Mouse (Mus musculus): ENCODE measurements around the gene Dlgap5.

Gene Dlgap5

DNA sequence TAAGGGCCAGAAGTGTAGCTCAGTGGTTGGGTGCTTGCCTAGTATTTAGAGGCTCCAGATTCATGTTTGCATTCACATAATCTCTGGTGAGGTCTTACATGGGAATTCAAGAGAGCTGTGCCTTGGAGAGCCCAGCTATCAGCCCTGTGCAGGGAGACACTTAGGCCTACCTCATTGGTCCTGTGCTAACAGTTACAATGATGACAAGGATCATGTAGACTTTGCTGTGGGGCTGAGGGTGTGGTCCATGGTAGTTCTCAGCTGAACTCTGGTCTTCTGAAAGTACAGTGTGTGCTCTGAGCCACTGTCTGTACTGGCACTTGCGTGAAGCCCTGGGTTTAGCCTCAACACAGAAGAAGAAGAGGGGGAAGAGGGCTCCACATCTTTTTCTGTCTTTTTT is 71.5 kb downstream of the Dlgap5 start:
- no peak for DNase-seq

DNA sequence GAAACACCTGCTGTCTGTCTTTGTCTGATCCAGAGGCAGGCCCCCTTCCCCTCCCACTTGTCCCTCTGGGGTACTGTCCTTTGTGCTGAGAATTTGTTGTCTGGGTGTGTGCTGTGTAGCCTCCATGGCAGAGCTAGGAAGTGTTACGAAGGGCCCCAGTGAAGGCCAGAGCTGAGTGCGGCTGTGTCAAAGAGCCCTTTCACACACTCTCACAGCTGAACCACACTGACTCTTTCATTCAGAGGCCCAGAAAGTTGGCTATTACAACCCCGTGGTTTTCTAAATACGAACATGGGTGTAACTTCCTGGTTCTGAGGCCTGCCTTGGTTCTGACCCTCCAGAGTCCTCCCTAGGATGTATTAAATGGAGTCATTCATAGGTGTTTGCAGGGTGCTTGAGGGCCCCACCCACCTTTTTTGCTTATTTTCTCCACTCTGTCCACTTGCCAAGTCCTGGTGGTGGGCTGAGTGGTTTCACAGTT is 76.4 kb downstream of the Dlgap5 start:
- DNase-seq = no peak

DNA sequence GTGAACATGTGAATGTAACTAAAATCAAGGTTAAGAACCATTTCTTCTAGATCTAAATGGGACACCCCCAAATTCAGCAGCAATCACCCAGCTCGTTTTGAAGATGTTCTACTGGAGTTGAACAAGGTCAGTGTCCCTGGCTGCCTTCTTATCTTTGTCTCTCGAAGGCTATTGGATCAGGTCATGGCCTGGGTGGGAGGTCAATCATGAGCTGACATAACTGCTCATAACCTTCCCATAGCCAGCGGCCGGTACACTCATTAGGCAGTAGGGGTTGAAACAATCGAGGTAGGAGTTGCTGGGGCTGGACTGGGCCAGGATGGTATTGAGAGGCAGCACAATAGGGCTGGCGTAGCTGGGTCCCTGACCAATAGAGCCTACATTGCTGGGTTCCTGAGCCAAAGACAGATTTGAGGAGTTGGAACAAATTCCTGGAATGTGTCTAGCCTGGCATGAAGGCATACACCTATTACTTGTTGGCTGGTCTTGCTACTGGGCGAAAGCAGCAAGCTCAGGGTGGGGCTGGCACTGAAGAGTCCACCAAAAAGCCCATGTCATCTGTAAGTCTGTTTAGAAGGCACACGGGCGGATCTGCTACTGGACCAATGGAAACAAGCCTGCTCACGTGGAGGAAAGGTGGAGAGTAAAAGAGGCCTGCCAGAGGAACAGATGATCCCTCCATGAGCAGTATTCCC is 77.8 kb downstream of the Dlgap5 start:
- no peak for DNase-seq
